Mouse (Mus musculus) spleen, adult 12 weeks (tissue): ENCODE results near the gene Smad6.

Source experiments
- DNase-seq: peaks from one replicate; pipeline ENCODE4 v3.0.0; 2022; ENCODE audit warnings: low spot score

The Smad6 gene

DNA sequence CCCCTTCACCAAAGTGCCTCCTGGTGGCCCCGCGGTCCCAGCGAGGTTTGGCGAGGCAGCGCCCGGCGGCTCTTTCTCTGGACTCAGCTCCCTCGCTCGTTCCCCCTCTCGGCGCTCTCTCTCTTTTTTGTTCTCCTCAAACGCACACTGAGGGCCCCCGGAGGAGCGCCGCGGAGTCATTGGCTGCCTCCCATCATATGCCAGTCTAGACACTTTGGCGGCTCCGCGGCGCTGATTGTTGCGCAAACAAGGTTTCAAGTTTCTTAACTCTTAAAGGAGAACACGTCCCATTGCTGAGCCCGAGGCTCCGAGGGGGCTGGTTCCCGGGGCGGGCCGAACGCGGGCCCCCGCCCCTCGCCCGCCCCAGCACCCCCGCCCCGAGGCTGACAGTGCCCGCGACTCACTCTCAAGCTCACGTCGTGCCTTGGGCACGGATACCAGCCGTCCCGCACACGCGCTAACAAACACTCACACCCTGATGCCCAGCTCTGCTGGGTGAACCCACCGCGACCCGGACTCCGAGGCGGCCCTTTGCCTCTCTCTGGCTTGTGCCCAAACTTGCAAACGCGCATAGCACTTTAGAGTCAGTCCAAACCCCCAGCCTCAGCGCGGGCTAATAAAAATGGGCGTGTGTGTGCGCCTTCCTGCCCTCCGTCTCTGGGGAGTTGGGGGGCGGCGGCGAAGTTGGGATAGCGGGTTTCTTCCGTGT lies at the start of gene Smad6:
Gene Smad6, minus strand, starts transcription at position 207 of the 709 bp plus-strand sequence.
- DNase-seq = no peak

DNA sequence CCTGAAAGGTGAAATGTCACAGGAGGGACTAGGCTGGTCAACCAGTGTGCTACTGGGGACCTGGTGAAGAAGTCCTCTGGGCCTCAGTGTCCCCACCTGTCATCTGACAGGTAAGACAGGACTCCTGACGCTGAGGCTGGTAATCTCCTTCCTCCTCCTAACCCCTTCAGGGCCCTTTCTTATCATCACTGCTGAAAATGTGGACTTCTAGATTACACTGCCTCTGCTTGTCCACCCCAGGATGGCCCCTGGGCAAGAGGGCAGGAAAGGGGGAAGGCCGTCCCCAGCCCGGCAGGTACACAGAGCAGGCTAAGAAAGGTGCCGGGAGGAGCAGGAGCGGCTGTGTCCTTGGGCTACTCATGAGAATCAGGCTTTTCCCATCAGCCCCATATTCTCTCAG lies 48.8 kb upstream of the Smad6 start:
- DNase-seq = no peak

DNA sequence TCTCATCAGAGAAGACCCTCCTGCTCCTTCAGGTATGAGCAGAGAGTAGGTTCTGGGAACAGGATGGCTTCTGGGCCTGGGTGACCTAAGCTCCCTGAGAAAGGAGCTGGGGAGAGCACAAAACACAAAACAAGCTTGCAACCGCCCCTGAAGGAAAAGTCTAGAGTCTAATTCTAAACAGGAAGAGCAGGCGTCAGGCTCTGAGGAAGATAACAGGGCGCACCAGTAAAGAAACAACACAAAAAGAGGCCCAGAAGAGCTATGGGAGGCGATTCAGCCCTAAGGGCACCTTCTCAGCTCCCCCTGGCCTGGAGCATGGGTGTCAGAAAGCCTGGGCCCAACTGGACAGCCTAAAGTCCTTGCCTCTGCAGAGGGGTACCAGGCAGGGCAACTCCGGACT lies 47.3 kb upstream of the Smad6 start:
- DNase-seq = no peak

DNA sequence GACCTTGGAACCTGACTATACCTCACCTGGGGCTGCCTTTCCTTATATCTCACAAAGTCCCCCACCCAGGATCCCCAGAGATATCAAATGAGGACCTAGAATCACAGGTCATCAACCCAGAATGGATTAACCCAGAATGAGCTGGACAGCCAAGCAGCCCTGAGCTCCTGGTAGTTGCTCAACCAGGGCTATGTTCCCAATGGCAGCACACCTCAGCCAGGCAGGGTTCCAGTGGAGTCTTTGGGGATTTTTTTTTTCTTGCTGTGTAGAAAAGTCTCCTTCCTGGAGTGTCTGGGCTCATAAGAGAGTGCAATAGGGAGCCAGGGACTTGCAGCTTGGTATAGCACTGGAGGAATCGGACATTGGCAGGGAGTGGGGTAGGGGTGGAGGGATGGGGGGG lies 46.7 kb upstream of the Smad6 start:
- DNase-seq = no peak

DNA sequence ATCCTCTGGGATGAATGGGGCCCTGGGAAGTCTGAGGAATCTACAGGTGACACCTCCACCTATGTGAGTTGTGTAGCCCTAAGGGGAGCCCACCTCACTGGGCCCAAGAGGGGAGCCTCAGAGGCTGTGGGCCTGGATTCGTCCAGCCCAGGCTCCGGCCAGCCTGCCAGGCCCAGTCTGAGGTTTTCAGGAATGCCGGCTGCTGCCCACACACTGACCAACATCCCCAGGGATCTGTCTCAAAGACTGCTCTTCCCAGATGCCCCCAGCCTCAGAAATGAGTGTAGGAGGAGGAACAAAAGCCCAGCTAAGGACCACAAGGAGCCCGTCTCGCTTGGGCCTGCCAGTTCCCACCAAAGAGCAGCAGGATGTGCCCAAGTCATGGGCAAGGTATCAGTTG lies 45.9 kb upstream of the Smad6 start:
- DNase-seq = no peak

DNA sequence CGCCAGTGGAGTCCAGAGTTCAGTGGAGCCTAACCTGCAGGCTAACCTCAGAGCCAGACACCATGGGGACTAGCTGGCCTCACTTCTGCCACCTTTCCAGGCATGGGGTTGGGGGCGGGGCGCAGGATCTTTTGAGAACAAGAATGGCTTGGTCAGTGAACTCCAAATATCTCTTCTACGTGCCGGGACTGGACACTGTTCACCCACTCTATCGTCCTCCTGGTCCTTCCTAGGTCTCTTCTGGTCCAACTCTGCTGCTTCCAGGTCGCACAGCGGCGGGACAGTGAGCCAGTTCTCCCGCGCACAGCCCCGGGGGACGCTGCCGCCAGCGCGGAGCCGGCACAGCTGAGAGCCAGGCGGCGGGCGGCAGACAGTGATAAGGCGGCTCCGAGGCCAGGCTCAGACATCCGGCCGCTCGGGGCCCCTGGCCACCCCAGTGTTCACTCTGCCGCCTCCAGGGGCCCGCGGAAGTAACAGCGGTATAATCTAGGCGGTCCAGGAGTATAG lies 38.2 kb upstream of the Smad6 start:
- peak; percentile 29 for DNase-seq

DNA sequence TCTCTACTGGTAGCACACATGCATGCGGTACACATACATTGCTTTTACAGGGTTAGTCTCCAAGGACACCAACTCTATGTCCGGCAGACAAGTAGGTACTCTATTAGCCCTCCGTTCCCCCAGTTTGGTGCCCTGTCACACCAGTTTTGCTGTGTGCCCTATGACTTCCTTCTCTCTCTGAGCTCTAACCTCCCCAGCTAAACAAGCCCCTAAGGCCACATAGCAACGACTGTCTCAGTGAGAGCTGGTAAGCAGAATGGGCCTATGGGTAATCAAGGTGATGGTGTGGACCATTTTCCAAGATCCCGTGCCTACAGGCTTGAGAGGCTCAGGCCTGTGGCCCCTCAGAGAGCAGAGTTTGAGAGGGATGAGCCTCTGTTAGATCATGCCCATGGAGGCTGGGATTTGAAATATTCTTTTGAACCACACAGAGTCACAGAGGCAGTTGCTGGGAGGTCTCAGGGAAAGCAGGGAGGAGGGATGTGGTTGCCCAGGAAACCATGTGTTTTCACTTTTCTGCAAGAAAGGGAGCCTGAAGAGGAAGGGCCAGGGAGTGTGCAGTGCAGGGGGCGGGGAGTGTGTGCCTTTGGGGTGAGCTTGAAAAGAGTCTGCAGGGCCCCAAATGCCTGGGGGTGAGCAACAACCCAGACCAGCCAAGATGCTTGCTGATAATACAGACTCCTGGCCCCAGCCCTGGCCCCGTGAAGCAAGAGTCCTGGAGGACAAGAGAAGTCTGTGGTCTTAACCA lies 36.2 kb upstream of the Smad6 start:
- no peak for DNase-seq

DNA sequence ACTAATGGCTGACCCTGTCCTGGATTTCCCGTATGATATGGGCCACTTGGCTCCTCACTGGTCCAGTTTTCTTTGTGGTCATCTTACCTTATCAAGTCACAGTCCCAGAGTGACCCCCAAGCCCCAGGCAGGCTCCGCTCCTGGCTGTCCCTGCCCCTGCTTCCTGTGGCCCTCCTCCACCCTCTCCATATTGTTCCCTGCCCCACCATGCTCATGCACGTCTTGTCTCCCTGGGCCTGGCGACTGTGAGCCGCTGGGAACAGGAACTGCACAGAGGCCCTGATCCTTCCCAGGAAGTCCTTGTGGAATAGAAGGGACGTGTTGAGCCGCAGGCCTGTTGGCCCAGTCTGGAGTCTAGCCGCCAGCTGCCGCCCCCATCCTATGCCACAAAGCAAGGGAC lies 33.3 kb upstream of the Smad6 start:
- DNase-seq = no peak

DNA sequence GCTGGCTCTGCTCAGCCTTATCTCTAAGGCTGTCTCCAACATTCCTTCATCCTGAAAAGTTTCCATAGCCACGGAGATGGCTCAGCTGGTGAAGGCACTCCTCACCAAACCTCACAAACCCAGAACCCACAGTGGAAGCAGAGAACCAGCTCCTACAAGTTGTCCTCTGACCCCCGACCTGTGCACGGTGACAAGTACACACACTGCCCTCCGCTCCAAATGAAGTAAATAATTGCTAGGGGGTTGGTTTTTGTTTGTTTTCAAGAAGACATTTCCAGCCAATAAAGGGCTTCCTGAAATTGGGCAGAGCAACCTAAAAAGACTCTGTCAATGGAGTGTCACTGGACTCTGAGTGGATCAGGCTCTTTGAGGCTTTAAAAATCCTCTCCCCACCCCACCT lies 31.9 kb upstream of the Smad6 start:
- DNase-seq = no peak

DNA sequence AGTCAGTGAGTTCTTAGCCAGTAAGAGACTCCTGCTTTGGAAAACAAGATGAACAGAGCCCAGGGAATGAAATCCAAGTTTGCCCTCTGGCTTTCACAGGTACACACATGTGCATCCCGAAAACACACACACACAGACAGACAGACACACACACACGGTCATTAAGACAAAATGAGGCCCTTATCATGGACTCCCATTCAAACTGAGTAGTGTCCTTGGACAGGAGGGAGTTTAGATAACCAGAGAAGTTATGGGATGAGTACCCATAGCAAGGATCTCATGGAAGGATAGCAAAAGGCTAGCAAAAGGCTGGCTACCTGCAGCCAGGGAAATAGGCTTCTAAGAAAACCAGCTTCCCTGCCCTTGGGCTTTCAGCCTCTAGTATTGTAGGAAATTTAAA lies 29.4 kb upstream of the Smad6 start:
- no peak for DNase-seq

DNA sequence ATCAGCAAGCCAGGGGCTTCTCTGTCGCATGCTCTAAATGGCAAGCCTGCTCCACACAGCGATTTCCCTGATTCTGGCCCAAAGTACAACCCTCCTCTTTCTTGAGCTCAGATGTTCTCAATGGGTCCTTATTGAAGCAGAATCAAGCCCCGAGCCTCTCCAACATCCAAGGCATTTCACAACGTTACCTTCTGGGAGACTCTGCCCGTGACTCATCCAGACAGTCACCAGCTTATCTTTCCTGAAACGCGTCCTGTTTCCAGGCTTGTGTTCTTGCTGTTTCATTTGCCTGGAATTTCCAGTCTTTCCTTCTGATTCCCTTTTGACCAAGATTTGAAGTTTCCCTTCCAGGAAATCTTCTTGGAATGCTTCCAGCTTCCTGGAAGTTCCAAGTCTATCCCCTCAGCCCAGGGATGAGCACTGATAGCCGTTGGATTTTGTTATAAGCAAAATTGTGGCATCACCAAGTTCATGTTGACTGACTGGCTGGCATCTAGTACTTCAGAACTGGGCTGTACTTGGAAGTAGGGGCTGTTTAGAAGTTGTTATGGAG lies 28.7 kb upstream of the Smad6 start:
- DNase-seq = no peak

DNA sequence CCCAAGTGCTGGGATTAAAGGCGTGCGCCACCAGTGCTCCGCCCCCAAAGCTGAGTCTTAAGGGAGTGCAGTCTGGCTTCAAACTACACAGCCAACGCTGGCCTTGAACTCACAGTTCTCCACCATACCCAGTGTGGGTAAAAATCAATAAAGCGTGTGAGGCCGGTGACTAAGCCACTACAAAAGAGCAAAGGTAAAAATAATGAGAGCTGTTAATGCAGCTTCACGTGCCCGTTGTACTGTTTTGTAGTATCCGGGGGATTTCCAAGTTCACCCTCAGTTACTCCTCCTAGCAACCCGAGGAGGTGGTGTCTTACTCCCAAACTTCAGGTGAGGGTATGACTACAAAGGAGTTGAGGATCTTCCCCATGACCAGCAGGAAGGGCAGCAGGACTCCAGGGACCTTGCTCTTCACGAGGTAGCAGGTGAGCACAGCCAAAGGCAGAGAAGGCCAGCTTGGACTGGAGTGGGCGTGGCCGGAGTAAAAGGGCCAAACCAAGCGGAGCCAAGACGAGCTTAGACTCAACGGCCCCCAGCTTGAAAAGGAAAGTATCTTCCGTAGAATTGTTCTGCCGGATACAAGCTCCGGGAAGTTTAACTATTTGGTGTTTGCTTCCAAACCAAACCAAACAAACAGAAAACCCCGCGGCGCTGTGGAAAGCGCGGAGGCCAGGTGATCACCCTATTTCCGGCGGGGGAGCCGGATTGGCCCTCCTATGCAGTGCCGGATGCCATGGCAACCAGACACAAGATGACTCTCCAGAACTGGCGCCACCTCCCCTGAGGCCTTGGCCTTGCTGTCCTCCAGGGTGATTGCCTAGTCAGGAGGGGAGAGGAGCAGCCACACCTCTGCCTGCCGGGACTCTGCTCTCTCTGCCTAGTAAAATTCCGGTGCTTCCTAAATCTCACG lies 27.9 kb upstream of the Smad6 start:
- DNase-seq = peak; percentile 79

DNA sequence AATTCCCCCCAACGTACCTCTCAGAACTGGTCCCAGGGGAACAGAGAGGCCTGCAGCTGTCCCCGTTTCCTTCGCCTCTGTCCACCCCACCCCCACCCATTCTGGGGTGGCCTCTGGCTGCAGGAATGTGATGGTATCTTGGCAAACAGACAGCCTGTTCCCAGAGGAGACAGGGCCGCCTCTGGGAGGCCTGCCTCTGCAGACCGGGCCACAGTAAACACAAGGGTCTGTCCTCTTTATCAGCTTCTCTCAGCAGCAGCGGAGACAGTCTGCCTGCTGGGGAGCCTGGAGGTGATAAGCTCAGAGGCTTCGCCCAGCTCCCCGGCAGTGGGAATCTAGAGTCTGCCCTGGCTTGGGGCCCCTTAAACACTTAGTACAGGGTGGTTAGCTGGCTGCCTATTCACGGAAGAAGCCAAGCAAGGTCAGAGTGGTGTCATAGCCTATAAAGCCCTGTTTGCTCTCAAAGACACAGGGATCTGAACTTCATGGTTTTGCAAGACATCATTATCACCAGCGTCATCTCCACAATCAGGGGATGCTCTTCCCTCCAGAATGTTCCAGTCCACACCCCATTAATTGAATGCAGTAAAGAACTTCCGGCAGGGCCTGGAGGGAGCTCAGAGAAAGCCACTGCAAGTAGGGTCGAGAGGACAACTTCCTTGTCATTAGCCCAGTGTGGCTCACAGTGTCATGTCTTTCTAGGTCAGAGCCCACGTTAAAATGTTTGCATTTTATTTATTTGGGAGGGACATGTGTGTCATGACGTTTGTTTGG lies 23.4 kb upstream of the Smad6 start:
- peak; percentile 71 for DNase-seq

DNA sequence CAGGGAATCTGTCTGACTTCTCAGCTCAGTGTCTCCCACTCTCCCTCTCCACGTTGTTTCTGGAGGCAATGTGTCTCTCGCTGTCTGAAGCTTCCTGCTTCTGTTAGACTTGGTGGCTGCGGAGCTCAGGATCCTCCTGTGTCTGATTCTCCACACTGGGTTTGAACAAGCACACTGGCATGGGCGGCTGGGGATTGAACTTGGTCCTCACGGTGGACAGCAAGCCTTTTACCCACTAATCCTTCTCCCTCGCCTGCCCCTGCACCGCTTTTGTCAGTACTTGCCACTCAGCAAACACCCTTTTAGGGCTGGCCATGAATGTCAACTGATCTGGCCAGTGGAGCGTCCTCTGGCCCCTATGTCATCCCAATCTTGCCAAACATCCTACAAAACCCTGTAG lies 22.5 kb upstream of the Smad6 start:
- DNase-seq = no peak

DNA sequence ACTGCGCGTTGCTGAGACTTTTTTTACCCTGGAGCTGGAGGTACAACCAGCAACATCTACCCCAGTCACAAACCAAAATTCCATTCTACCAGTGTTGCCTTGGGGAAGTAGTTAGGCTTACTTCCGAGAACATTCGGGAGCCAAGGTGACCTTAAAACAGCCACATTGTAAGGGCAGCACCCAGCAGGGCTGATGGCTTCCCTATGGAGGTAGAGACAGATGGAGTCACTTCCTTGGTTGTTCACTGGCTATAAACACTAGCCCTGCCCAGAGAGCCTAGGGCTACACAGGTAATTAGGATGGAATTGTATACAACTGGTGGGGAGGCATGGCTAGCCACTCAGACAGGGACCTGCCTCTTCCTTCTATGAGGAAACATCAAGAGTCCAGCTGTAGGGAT lies 21.1 kb upstream of the Smad6 start:
- DNase-seq = no peak

DNA sequence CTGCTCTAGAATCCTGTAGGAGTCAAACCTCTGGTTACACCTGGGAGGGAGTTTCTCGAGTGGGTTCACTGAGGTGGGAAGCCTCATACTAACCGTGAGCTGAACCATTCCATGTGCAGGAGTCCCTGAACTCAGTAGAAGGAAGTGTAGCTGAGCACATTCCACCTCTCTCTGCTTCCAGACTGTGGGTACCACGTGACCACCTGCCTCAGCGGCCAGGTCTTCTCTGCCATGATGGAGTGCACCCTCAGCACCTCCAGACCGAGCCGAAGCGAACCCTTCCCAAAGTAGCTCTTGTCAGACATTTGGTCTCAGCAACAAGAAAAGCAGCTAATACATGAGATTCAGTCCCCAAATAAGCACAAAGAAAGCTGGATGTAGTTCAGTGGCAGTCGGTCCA lies 20.4 kb upstream of the Smad6 start:
- no peak for DNase-seq

DNA sequence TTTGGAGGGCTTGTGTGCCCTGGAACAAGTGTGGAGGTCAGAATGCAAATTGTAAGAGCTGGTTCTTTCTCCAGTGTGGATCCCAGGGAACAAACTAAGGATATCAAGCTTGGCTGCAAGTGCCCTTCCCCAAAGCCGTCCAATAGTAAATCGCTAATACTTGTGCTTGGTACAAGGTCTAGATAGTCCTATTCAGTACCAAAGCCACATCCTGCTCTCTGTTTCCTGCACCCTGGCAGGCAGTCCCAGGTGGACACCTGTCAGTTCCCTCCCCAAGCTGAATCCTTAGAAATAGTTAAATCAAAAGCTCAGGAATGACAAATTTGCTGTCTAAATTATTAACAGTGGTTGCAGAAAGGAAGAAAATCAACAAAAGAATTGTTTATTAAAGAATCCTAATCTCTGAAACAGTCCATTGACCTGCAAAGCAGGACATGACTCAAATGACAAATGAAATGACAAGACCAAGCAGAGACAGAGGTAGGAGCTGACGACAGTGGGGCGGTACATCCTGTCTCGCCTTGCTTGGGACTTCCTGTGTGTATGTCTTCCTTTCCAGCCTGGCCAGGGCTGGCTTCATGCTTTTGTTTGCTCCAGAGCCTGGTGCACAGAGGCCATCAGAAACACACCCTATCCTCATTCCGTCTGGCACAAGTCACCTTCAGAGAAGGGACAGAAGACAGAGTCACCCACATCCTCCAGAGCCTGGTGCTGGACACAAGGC lies 8.2 kb upstream of the Smad6 start:
- no peak for DNase-seq

DNA sequence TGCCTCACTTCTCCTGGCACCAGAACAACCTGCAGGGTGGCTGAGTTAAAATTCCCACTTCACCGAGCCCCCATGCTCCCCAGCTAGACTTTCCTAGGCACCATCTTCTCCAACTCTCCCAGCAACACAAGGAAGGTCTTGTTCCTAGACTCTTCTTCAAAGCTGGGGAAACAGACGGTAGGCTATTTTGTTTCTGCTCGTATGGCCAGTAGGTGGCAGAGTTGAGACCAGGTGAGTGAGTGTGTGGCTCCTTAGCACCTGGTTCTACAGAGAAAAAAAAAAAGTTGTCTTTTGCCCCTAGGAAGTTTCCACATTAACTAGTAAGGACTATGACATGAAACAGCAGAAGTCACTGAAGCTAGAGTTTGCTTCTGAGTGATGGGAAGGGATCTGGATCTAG lies 3.7 kb upstream of the Smad6 start:
- no peak for DNase-seq

DNA sequence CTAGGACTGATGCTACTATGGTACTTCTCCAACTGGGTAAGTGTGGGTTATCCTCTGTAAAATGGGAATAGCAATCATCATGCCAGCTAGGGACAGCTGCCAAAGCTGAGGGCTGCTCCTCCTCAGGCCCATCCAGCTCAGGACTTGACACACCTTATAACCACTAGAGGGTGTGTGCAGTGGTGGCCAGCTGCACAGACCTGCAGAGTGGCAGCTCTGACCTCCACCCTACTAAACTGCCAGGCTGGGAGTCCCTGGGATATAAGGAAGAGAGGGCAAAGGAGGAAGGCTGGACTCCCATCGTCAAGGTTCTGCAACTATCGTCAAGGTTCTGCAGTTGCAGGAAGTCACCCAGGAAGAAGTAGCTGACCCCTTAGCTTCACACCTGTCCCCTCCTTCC lies 3.1 kb upstream of the Smad6 start:
- DNase-seq = no peak

DNA sequence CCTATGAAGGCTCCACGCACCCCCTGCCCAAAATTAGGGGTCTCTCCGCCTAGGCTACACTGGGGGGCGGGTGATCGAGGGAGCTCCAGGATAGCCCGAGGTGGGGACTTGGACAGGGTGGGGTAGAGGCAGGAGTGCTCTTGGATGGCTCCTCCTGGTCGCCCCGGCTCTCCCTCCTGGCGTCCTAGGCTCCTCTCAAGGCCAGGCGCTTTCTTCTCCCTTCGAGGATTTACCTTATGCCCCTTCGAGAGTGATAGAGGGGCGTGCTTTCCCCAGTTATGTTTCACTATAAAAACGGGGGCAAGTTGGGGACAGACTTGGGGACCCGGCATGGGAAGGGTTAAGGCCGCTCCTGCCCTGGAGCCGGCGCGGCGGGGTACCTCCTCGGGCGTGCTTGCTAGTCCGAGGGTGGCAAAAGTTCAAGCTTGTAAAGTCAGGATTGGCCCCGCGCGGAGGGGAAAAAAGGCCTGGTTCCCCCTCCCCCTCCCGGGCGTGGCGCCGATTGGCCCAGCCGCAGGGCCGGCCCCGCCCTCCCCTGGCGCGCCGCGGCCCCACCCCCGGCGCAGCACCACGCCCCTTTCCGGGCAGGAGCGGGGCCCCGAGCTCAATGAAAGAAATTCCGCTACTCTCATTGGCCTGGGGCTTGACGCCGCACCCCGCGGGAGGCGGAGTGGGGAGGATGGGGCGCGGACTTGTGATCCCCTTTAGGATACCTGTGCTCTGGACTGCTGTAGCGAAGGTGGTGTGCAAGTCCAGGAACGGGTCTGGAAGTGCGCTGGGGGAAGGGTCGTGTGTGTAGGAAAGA lies 905 bp upstream of the Smad6 start:
- peak; percentile 74 for DNase-seq
